Mouse (Mus musculus) heart, adult 2 months (tissue): ENCODE results near the gene Olfr885.

Source experiments
- CTCF ChIP-seq: fragments of 200-600 bp; IDR thresholded peaks from 2 replicates; pipeline ENCODE4 v1.8.1; 2022; ENCODE audit warnings: antibody characterized with exemption, mild to moderate bottlenecking, moderate library complexity
- EP300 ChIP-seq: fragments of 200-500 bp; IDR thresholded peaks from 2 replicates; pipeline ENCODE4 v1.6.1; 2011; ENCODE audit warnings: low read depth, low read length, control low read depth; ENCODE audit not compliant: insufficient read depth
- POLR2A ChIP-seq: fragments of 200-500 bp; IDR thresholded peaks from 2 replicates; pipeline ENCODE4 v1.6.1; 2011; ENCODE audit warnings: mild to moderate bottlenecking, low read depth, low read length, control low read depth; ENCODE audit not compliant: insufficient read depth

DNA sequence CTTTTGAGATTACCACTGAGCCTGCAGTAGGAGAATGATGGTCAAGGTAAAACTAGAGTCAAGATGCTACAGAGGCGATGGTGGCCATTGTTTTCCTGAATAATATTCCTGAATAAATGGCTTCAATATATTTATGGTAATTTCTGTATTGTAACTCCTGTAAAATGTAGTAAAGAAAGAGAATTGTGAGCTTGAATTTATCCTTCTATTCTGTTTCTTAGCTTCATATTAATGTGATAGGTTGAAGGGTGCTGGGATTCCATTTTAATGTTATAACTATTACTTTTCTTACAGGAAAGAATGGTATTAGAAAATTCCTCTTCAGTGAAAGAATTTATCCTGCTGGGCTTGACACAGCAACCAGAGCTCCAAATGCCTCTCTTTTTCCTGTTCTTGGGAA, 35.6 kb upstream of the Olfr885 start, which contains the start of gene Olfr883:
- TF ChIP-seq CTCF (no peak), EP300 (no peak), POLR2A (no peak)
